Mouse (Mus musculus): ENCODE results near the gene Cep170.

DNA sequence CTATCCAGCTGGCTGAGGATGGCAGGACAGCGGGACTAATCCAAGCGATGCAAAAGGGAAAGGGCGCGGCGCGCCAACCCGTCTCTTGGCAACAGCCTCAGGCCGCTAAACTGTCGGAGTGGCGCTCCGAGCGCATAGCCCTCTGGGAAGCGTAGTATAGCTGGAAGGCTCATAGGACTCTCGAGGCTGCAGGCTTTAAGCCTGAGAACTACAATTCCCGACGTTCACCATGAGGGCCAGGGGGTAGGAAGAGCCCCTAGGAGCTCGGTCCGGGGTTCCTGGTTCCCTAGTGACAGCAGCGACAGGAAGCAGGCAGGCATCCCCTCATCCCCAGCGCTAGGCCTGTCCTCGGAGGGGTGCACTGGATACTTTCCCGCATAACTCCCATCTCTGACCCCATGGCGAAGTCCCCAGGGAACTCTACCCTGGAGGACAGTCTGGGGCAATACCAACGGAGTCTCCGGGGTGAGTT, 760 bp upstream of the Cep170 start, which contains the start of gene Sdccag8:
- no peak for TF ChIP-seq CTCF (IDR thresholded peaks at IDR 0.05; ENCODE audit: low read depth, low read length)
- peak; percentile 68; the same call in 1 of the 2 replicates for TF ChIP-seq POLR2A (IDR thresholded peaks at IDR 0.05; ENCODE audit: extremely low read depth, insufficient read depth, low read length)
